Mouse (Mus musculus): ENCODE measurements at regions not wholly inside any gene's neighbourhood (a gene's known extent, or its start where the extent isn't known, plus 50 kb on each side); places are given as distances from the start of the nearest gene placed in this dataset.

DNA sequence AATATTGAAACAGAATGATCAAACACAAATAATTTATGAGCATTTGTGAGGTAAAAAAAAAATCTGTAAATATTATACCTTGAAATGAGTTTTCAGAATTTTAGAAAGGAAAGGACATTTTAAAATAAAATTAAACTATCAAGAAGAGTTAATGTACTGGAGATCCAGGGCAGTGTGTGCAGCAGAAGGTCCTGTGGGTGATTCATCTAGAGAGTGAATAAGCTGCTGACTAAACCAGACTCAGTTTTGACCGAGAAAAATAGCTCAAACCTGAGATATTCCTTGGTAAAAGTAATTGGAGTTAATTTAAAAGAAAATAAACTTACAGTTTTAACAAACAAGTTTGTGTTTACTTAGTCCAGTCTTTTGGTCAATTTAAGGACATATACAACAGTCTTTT lies 1118.6 kb upstream of the Celf2 start:
- DNase-seq = no peak

DNA sequence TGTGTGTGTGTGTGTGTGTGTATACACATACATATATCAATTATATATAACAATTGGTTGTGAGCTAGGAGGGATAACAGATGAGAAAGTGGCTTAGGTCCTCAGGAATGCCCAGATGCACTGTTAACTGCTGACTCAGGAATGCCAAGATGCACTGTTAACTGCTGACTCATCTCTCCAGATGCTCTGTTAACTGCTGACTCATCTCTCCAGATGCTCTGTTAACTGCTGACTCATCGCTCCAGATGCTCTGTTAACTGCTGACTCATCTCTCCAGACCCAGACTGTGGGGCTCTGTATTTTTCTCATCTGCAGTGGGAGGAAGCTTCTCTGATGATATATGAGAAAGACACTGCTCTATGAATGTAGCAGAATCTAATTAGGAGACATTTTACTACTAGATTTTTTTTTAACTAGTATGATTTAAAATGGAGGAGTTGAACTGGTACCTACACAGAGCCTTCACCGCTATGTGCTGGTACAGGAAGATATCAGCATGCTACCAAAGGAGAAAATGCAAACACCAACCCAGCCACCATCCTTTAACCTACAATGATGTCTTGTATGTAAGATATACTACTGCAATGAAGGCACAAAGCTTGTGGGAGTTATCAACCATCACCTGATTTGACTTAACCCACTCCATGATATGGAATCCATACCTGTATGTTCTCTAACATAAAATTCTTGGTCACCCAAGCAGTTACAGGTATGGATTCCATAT lies 1119.3 kb upstream of the Celf2 start:
- no peak for DNase-seq

- no peak for DNase-seq
Observed at GRCm38 (mm10) chr2:8638082-8638481, 1128.7 kb upstream of the Celf2 start.

- DNase-seq = no peak
Observed at GRCm38 (mm10) chr2:8639282-8639681, 1129.9 kb upstream of the Celf2 start.

DNA sequence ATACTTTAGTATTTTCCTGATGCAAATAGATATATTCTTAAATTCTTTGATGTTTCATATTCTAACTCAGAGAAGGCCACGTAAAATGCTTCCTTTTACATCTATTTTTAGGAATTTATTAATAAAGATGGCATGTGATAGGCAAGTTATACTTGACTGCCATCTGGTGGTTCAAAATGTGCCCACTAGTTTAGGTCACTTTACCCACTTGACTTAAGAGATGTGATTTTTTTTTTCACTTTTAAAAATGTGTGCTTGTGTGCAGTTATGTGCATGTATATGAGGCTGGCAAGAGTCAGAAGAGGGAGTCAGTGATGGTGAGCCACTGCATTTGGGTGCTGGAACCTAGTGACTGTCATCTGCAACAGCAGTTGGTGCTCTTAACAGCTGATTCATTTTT lies 1136.1 kb upstream of the Celf2 start:
- DNase-seq = no peak

- DNase-seq = no peak
Observed at GRCm38 (mm10) chr2:8660544-8660943, 1151.2 kb upstream of the Celf2 start.

DNA sequence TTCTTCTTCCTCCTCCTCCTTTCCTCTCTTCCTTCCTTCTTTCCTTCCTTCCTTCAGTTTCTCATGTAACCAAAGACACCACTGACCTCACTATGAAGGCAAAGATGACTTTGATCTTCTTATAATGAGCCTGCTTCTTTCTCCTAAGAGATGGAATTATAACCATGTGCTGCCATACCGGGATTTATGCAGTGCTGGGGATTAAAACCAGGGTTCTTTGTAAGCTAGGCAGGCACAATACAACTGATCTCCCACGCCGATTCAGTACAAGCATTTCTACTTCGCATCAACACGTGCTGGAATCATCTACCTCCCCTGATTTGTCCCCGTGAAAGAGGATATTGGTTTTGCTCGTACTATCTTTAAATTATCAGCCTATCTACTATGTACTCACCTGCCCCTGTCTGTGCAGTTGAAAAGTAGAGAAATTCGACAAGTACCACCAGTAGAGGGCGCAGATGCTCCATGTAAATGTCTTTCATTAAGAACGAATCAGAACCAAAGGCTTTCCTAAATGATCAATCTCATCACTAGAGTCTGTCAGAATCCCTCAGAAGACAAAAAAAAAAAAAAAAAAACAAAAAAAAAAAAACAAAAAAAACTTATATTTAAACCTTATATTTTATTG lies 1164.5 kb upstream of the Celf2 start:
- peak; percentile 50 for DNase-seq

GRCm38 (mm10) chr2:8675537-8675936 lies 1166.2 kb upstream of the Celf2 start:
- DNase-seq = no peak

GRCm38 (mm10) chr2:8676546-8676945 lies 1167.2 kb upstream of the Celf2 start:
- DNase-seq = no peak

DNA sequence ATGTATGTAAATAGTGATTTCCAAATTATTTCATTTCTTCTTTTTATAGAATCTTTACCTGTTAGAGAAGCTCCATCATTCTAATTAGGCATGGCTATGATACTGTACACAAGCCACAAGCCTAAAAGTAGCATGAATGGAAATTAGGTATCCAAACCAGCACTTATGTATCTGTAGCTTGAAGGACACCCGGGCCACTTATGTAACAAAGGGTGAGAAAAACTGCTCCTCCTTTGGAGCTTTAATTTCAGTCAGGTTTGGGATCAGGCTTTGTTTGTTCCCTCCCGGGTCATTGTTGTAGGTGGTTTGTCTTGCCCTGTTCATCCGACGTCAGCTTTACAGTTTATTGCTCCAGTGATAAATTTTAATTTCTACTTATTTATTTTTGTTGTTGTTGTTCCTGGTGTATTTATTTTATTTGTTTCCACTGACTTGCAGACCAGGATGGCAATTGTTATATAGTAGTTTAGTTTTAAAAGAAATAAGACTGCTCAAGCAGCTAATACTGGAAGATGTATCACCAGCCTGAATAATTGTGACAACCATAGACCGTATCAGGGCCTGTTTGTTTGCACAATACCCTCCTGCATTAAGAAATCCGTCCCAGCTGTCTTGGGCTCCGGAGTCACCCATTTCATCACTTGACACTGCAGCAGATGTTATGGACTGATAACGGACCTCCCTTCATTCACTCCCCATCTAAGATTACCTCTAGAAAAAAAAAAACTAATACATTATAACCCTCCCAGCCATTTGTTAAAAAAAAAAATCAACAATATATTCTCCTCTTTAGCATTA lies 1181.7 kb upstream of the Celf2 start:
- DNase-seq = no peak

GRCm38 (mm10) chr2:8729306-8729705 lies 1151.7 kb upstream of the 4930412O13Rik start:
- DNase-seq = no peak

DNA sequence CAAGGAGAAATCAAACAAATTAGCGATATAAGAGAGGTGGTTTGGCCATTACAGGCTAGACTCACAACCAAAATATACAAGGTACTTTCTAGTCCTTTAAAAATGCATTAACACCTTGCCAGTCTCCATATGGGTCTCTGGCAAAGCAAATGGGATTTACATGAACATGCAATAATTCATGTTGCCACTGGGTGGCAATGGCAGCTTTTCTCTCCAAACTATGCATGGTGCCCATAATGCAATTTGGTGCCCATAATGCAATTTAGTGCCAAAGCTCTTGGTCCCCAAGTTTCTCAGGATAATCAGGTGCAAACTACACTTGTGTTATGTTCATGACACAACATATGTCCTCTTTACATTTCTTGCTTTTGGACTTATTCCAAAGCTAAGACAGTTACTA lies 1126.9 kb upstream of the 4930412O13Rik start:
- DNase-seq = peak; percentile 7

DNA sequence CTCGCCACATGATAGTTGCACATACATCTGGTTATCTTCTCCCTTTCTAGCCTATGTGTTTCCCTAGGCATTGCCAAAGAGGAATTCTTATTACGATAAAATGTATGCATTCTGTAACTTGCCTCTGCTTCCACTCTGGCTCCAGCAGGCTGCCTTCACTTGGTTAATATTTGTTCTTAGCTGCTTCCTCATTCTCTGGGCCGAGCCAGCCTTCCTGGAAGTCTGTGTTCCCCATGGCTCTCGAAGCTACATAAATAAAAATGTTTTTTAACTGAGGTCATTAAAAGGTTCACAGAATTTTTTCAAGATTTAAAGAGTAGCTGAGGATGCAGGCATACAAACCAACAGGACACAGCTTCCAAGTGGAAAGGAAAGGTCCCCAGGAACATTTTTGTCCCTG lies 1124.5 kb upstream of the 4930412O13Rik start:
- DNase-seq = no peak

GRCm38 (mm10) chr2:8770636-8771035 lies 1110.4 kb upstream of the 4930412O13Rik start:
- DNase-seq = no peak

DNA sequence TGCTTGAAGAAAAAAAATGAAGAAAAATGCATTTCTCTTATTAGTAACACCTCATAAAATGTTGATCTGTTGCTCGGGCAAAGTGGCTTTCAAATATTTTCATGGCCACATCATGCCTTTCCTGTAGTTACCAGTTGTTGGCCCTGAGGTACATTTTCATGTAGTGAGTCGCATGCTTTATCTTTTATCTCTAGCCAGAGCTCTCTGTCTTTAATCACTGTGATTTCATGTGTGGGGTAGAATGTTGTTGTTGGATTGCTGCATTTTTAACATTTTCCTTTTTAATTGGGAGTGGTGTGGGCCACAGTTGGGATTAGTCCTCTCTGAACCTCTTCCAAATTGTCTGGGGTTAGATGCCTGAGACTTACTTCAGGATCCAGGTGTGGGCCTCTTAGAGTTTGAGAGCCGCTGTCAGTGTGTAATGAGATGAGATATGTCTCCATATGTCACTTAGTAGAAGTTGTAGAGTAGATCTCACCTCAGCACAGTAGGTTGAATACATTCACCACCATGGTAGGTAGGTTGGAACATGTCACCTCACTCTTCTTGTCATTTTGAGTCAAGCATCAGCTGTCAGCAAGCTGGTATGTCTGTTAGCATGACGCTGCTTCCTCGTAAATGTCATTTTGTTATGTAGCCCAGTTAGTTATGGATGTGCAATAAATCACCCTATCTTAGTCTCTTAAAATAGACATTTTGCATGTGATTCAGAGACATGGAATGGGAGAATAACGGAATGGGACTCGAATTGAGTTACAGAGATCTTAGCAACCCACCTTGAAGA lies 1099.7 kb upstream of the 4930412O13Rik start:
- no peak for DNase-seq

GRCm38 (mm10) chr2:8782225-8782624 lies 1098.8 kb upstream of the 4930412O13Rik start:
- no peak for DNase-seq

GRCm38 (mm10) chr2:8802061-8802460 lies 1079.0 kb upstream of the 4930412O13Rik start:
- DNase-seq = no peak

- no peak for DNase-seq
Observed at GRCm38 (mm10) chr2:8809609-8810008, 1071.4 kb upstream of the 4930412O13Rik start.

- no peak for DNase-seq
Observed at GRCm38 (mm10) chr2:8818127-8818526, 1062.9 kb upstream of the 4930412O13Rik start.

- DNase-seq = no peak
Observed at GRCm38 (mm10) chr2:8825406-8825805, 1055.6 kb upstream of the 4930412O13Rik start.
